Mouse (Mus musculus): Measurements from ENCODE around the gene Deaf1. TPM values are rescaled to one million over a fixed set of nuclear protein-coding genes. Genes with fewer than 3 reads are reported as not detected.

The Deaf1 gene
- polyA plus RNA-seq, 1 experiment from 2014 or later = 85.9 TPM

DNA sequence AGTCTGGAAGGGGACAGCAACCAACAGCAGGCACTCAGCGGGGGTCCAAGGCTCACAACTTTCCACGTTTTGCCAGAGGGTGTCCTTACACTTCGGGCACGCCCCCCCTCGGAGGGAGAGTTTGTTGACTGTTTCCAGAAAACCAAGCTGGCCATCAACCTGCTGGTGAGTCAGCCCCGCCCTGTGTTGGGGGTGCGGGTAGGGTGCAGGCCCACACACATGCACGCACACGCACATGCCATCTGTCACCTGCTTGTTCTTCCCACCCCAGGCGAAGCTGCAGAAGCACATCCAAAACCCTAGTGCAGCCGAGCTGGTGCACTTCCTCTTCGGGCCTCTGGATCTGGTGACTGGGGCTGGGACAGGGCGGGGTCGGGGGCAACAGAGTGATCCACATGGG lies 29.5 kb upstream of the Deaf1 start:
- H3K27ac ChIP-seq (replicated peaks) = no peak overlapping the region
- WGBS = 85% methylated on average over 14 of the region's 14 CpGs
- no peak for ATAC-seq (ENCODE audit: low FRiP score, low read depth)
- H3K4me3 ChIP-seq = no peak overlapping the region
- H3K4me1 ChIP-seq = peaks cover 7% of the 10 kb centered on the region; the same call in 1 of the 2 replicates
- H3K4me2 ChIP-seq (replicated peaks) = no peak overlapping the region
- no peaks in the 10 kb centered on the region for H3K9me3 ChIP-seq
- peaks cover 21% of the 10 kb centered on the region for H3K27me3 ChIP-seq
- H3K36me3 ChIP-seq = no peaks in the 10 kb centered on the region
- no peak overlapping the region for H3K9ac ChIP-seq (replicated peaks)

DNA sequence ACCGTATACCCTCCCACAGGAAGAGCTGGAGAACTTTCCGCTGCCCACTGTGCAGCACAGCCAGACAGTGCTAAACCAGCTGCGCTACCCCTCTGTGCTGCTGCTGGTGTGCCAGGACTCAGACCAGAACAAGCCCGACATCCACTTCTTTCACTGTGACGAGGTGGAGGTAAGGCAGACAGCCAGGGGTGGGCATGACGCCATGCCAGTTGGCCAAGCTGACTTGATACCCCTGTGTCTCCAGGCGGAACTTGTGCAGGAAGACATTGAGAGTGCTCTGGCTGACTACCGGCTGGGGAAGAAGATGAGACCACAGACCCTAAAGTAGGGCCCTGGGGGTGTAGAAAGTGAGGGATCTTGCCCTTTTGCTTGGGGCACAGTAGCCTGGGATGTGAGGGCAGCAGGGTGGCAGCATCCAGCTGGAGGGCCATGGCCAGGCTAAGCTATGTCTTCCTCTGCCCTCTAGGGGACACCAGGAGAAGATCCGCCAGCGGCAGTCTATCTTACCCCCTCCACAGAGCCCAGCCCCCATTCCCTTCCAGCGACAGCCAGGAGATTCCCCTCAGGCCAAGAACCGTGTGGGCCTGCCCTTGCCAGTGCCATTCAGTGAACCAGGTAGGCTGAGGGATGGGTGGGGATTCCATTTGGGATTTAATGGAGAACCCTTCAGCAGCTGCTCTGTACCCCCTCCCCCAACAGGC lies 28.3 kb upstream of the Deaf1 start:
- H3K9me3 ChIP-seq = no peaks in the 10 kb centered on the region
- H3K4me2 ChIP-seq (replicated peaks) = no peak overlapping the region
- H3K27me3 ChIP-seq = peaks cover 9% of the 10 kb centered on the region
- H3K9ac ChIP-seq (replicated peaks) = 0 out of 2 replicates have a peak overlapping the region, but pooled peaks have one; percentile 4
- no peak overlapping the region for H3K4me3 ChIP-seq
- 0 out of 2 replicates have a peak, but pooled peaks cover 3% of the 10 kb centered on the region for H3K4me1 ChIP-seq
- 54% methylated on average over 12 of the region's 12 CpGs for WGBS
- no peak for ATAC-seq (ENCODE audit: low FRiP score, low read depth)
- no peaks in the 10 kb centered on the region for H3K36me3 ChIP-seq
- no peak overlapping the region for H3K27ac ChIP-seq (replicated peaks)

DNA sequence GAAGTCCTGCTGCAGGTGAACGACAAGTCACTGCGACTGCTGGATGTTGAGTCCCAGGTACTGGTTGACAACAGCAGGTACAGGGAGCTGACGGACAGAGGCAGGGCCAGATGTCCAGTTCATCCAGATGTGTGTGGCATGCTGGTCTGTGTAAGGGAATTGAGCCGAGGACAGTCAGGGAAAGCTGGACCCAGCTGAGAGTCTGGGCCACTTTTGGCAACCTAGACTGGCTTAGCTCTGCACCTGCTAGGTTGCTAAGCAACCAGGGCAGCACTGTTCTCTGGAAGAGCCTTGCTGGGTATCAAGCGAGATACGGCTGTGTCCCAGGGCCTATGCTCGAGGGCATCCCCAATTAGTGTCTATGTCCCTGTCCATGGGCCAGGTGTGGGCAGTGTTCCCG lies 27.6 kb upstream of the Deaf1 start:
- Histone ChIP-seq H3K9me3 (no peaks in the 10 kb centered on the region), H3K27me3 (peaks cover 1% of the 10 kb centered on the region; the same call in 1 of the 2 replicates), H3K4me3 (no peak overlapping the region), H3K36me3 (no peaks in the 10 kb centered on the region), H3K27ac (replicated peaks) (no peak overlapping the region), H3K9ac (replicated peaks) (no peak overlapping the region), H3K4me2 (replicated peaks) (no peak overlapping the region), H3K4me1 (0 out of 2 replicates have a peak, but pooled peaks cover 3% of the 10 kb centered on the region)
- 72% methylated on average over 8 of the region's 8 CpGs for WGBS
- no peak for ATAC-seq (ENCODE audit: low FRiP score, low read depth)

GRCm38 (mm10) chr7:141351061-141351460 lies 23.6 kb upstream of the Deaf1 start:
- Histone ChIP-seq H3K4me1 (0 out of 2 replicates have a peak, but pooled peaks cover 2% of the 10 kb centered on the region), H3K36me3 (no peaks in the 10 kb centered on the region), H3K9ac (replicated peaks) (no peak overlapping the region), H3K27ac (replicated peaks) (no peak overlapping the region), H3K4me2 (replicated peaks) (no peak overlapping the region), H3K4me3 (no peak overlapping the region), H3K27me3 (no peaks in the 10 kb centered on the region), H3K9me3 (no peaks in the 10 kb centered on the region)
- no peak for ATAC-seq (ENCODE audit: low FRiP score, low read depth)
- 79% methylated on average over 6 of the region's 6 CpGs for WGBS

DNA sequence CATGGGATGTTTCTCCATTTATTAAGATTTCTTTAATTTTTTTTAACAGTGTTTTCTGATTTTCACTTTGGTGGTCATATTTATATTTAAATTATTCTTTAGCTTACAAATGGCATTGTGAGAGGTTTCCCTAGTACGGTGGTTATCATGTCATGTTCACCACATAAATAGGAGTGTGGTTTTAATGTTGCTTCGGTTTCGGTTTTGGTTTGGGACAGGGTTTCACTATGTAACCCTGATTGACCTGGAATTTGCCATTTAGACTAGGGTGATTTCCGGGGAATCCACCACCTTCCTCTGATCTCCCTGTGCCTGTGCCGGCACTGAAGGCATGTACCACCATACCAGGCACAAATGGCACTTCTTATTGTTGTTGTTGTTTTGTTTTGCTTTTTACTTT lies 17.3 kb upstream of the Deaf1 start:
- Histone ChIP-seq H3K27ac (replicated peaks) (no peak overlapping the region), H3K9me3 (no peaks in the 10 kb centered on the region), H3K4me2 (replicated peaks) (no peak overlapping the region), H3K4me3 (no peak overlapping the region), H3K4me1 (no peaks in the 10 kb centered on the region), H3K36me3 (no peaks in the 10 kb centered on the region), H3K27me3 (peaks cover 12% of the 10 kb centered on the region; the same call in 1 of the 2 replicates), H3K9ac (replicated peaks) (no peak overlapping the region)
- ATAC-seq (ENCODE audit: low FRiP score, low read depth) = no peak
- WGBS = 95% methylated on average over 5 of the region's 5 CpGs

DNA sequence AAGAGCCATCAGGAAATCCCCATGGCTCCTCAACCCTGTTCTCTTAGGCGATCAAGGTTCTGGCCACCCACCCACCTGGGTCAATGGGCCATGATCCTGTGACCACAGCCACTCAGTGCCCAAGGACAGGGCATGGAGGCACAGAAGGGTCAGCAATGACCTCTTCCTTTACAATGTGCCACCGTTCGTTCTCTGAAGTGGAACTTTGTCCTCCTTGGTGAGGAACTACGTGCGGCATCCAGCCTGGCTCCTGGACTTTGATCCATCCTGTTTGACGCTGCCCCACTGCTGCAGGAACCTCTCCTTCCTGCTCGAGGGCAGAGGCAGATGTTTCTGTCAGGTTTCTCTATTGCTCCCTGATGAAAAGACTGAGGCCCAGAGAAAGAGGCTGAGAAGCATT lies 16.2 kb upstream of the Deaf1 start:
- H3K27me3 ChIP-seq = peaks cover 23% of the 10 kb centered on the region
- no peak overlapping the region for H3K9ac ChIP-seq (replicated peaks)
- no peak overlapping the region for H3K27ac ChIP-seq (replicated peaks)
- peaks cover 2% of the 10 kb centered on the region for H3K4me1 ChIP-seq
- no peak overlapping the region for H3K4me3 ChIP-seq
- H3K36me3 ChIP-seq = no peaks in the 10 kb centered on the region
- ATAC-seq (ENCODE audit: low FRiP score, low read depth) = no peak
- WGBS = 74% methylated on average over 7 of the region's 7 CpGs
- H3K9me3 ChIP-seq = no peaks in the 10 kb centered on the region
- H3K4me2 ChIP-seq (replicated peaks) = no peak overlapping the region

DNA sequence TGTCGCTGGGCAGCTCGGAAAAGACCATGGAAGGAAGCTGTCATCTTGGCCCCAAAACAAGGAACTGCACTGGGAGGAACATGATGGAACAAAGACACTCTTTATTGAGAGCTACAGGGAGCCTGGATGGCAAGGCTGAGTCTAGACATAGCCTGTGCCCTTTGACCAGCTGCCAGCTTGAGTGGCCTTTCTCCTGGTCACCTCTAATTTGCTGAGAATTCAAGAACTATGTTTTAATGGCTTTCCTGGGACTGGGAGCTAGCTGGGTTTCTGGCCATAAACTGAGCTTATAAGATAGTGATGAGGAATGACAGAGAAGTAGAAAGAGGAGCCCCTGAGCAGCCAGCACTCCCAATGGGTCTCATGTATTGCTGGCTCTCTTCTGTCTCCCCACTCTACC lies 15.7 kb upstream of the Deaf1 start:
- no peaks in the 10 kb centered on the region for H3K36me3 ChIP-seq
- no peaks in the 10 kb centered on the region for H3K9me3 ChIP-seq
- H3K27me3 ChIP-seq = peaks cover 27% of the 10 kb centered on the region
- H3K4me3 ChIP-seq = no peak overlapping the region
- no peak overlapping the region for H3K27ac ChIP-seq (replicated peaks)
- peaks cover 7% of the 10 kb centered on the region for H3K4me1 ChIP-seq
- 85% methylated on average over 2 of the region's 2 CpGs for WGBS
- no peak overlapping the region for H3K4me2 ChIP-seq (replicated peaks)
- no peak overlapping the region for H3K9ac ChIP-seq (replicated peaks)
- ATAC-seq (ENCODE audit: low FRiP score, low read depth) = no peak

DNA sequence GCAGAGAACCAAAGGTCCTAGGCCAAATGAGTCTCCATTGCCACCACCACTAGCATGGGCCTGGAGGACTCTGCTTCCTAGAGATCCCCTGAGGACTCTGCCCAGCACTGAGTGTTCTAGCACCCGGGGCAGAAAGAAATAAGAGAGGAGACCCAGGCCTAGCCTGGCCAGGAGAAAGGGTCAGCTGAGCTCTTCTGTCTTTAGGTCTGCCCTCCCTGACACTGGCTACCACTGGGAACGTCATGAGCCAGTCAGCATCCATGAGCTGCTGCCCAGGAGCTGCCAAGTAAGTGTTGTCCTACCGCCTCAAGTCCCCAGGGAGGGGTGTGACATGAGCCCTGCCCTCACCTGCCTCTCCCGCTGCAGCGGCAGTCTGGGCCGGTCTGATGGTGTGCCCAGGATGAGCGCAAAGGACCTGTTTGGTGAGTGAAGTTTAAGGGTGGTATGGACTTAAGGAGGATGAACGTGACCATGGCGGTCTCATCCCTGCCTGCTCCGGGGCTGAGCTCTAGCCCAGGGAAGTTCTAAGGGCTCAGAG lies 14.3 kb upstream of the Deaf1 start:
- H3K4me3 ChIP-seq = no peak overlapping the region
- ATAC-seq (ENCODE audit: low FRiP score, low read depth) = no peak
- peaks cover 7% of the 10 kb centered on the region for H3K4me1 ChIP-seq
- peaks cover 34% of the 10 kb centered on the region for H3K27me3 ChIP-seq
- H3K36me3 ChIP-seq = no peaks in the 10 kb centered on the region
- no peak overlapping the region for H3K4me2 ChIP-seq (replicated peaks)
- no peak overlapping the region for H3K9ac ChIP-seq (replicated peaks)
- H3K27ac ChIP-seq (replicated peaks) = no peak overlapping the region
- 81% methylated on average over 10 of the region's 10 CpGs for WGBS
- no peaks in the 10 kb centered on the region for H3K9me3 ChIP-seq

DNA sequence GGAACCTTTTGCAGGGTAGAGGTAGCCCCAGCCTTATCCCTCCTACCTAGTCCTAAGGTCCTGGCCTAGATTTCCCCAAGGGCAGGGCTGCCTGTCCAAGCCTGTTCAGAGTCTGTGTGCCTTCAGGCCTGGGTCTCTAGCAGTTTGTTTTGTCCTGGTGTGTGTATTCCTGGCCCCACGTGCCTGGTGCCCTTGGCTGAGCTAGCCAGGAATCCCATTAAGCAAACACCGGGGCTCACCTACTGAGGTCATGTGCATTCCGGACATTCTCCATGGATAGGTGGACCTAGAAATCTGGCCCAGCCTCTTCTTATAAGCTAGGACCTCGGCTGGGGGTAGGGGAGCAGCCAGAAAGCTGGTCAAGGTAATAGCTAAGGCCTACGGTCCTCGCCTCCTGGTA lies 13.0 kb upstream of the Deaf1 start:
- Histone ChIP-seq H3K9me3 (no peaks in the 10 kb centered on the region), H3K4me3 (no peak overlapping the region), H3K36me3 (peaks cover 8% of the 10 kb centered on the region; the same call in 1 of the 2 replicates), H3K27me3 (peaks cover 34% of the 10 kb centered on the region), H3K4me1 (peaks cover 7% of the 10 kb centered on the region), H3K27ac (replicated peaks) (no peak overlapping the region), H3K9ac (replicated peaks) (no peak overlapping the region), H3K4me2 (replicated peaks) (no peak overlapping the region)
- no peak for ATAC-seq (ENCODE audit: low FRiP score, low read depth)
- 81% methylated on average over 6 of the region's 6 CpGs for WGBS

DNA sequence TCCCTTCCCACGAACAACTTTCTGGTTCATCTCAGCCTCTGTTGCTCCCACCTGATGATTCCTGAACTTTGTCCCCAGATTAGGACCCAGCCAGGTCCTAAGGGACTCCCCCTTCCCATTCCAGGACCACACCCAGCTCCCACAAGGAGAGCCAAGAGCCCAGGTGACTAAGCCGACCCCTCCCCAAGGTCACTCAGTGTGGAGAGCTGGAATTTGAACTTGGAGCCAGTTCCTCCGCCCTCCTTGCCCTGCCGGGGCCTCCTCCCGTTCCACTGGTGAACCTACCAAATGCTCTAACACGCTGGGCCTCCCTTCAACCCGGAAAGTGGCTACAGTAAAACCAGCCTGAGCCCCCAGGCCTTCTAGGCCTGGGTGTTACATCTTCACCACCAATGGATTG lies 12.5 kb upstream of the Deaf1 start:
- ATAC-seq (ENCODE audit: low FRiP score, low read depth) = no peak
- H3K4me1 ChIP-seq = peaks cover 7% of the 10 kb centered on the region
- H3K9me3 ChIP-seq = no peaks in the 10 kb centered on the region
- peaks cover 10% of the 10 kb centered on the region; the same call in 1 of the 2 replicates for H3K36me3 ChIP-seq
- H3K4me2 ChIP-seq (replicated peaks) = no peak overlapping the region
- 89% methylated on average over 7 of the region's 7 CpGs for WGBS
- no peak overlapping the region for H3K27ac ChIP-seq (replicated peaks)
- H3K27me3 ChIP-seq = peaks cover 34% of the 10 kb centered on the region
- H3K4me3 ChIP-seq = no peak overlapping the region
- no peak overlapping the region for H3K9ac ChIP-seq (replicated peaks)

GRCm38 (mm10) chr7:141339215-141339920 lies 11.9 kb upstream of the Deaf1 start:
- H3K9me3 ChIP-seq = no peaks in the 10 kb centered on the region
- H3K4me1 ChIP-seq = peaks cover 7% of the 10 kb centered on the region
- no peak for ATAC-seq (ENCODE audit: low FRiP score, low read depth)
- H3K9ac ChIP-seq (replicated peaks) = no peak overlapping the region
- 41% methylated on average over 20 of the region's 20 CpGs for WGBS
- no peak overlapping the region for H3K4me3 ChIP-seq
- peaks cover 34% of the 10 kb centered on the region for H3K27me3 ChIP-seq
- H3K4me2 ChIP-seq (replicated peaks) = peak overlapping the region; percentile 40
- no peak overlapping the region for H3K27ac ChIP-seq (replicated peaks)
- H3K36me3 ChIP-seq = peaks cover 17% of the 10 kb centered on the region; the same call in 1 of the 2 replicates

GRCm38 (mm10) chr7:141338576-141339131 lies 11.2 kb upstream of the Deaf1 start, which contains the start of gene Eps8l2:
Gene Eps8l2, plus strand, starts transcription at chr7:141338880.
- H3K27ac ChIP-seq (replicated peaks) = no peak within 1 kb of the TSS
- H3K4me1 ChIP-seq = peaks cover 7% of the 10 kb centered on the region
- 4% methylated on average over 23 of the region's 23 CpGs for WGBS
- H3K27me3 ChIP-seq = peaks cover 34% of the 10 kb centered on the region
- peak; percentile 47; the same call in 1 of the 2 replicates for ATAC-seq (ENCODE audit: low FRiP score, low read depth)
- peak within 1 kb of the TSS; percentile 40 for H3K4me2 ChIP-seq (replicated peaks)
- no peaks in the 10 kb centered on the region for H3K9me3 ChIP-seq
- peak within 1 kb of the TSS; percentile 37; the same call in 1 of the 2 replicates for H3K9ac ChIP-seq (replicated peaks)
- H3K36me3 ChIP-seq = peaks cover 23% of the 10 kb centered on the region; the same call in 1 of the 2 replicates
- peak within 1 kb of the TSS; percentile 19; the same call in 1 of the 2 replicates for H3K4me3 ChIP-seq
